Mouse (Mus musculus): Measurements from ENCODE around the gene Flvcr1. TPM values are rescaled to one million over a fixed set of nuclear protein-coding genes. Genes with fewer than 3 reads are reported as not detected.

The Flvcr1 gene
- polyA plus RNA-seq, 1 experiment from 2014 or later = 2.6 TPM

GRCm38 (mm10) chr1:190958821-190959220 lies 67.1 kb downstream of the Flvcr1 start:
- Histone ChIP-seq H3K9me3 (ENCODE audit: low read length) (no peaks in the 10 kb centered on the region), H3K27me3 (ENCODE audit: insufficient read depth, low read length) (no peaks in the 10 kb centered on the region), H3K27ac (ENCODE audit: low read depth) (no peak overlapping the region), H3K4me2 (ENCODE audit: low read depth, low read length) (no peak overlapping the region), H3K9ac (replicated peaks) (no peak overlapping the region), H3K4me3 (ENCODE audit: low read depth, low read length) (no peak overlapping the region), H3K4me1 (ENCODE audit: insufficient read depth) (no peaks in the 10 kb centered on the region), H3K36me3 (replicated peaks; ENCODE audit: insufficient read depth, low read length) (no peaks in the 10 kb centered on the region)
- 61% methylated on average over 5 of the region's 5 CpGs for WGBS (ENCODE audit: insufficient replicate concordance)
- ATAC-seq (no peak), DNase-seq (no peak)
- TF ChIP-seq CTCF (IDR thresholded peaks at IDR 0.05; ENCODE audit: low read depth) = no peak
- no peak for TF ChIP-seq EP300 (IDR thresholded peaks at IDR 0.05; ENCODE audit: low read depth)

Other genes starting within 250 kb of the Flvcr1 start
- gene Rps6kc1, start 114.4 kb downstream of the Flvcr1 start, polyA plus RNA-seq (2015; fragmentation: Nextera tagmentation; extraction: Ambion mirVana) = 2.9 and 3.9 TPM in 2 replicates
- gene Angel2, start 101.0 kb downstream of the Flvcr1 start, polyA plus RNA-seq (2015; fragmentation: Nextera tagmentation; extraction: Ambion mirVana) = 13.3 and 15.8 TPM in 2 replicates
- 0.27 and 0.31 TPM in 2 replicates for gene Vash2, start 46.9 kb downstream of the Flvcr1 start, polyA plus RNA-seq (2015; fragmentation: Nextera tagmentation; extraction: Ambion mirVana)
- 0.49 TPM in 1 of 2 replicates, not detected in the other for gene Spata45, start 10.5 kb upstream of the Flvcr1 start, polyA plus RNA-seq (2015; fragmentation: Nextera tagmentation; extraction: Ambion mirVana)
- 6.0 and 6.5 TPM in 2 replicates for gene Tatdn3, start 36.8 kb upstream of the Flvcr1 start, polyA plus RNA-seq (2015; fragmentation: Nextera tagmentation; extraction: Ambion mirVana)
- gene Nsl1, start 36.9 kb upstream of the Flvcr1 start, polyA plus RNA-seq (2015; fragmentation: Nextera tagmentation; extraction: Ambion mirVana) = 5.2 and 5.7 TPM in 2 replicates
- 1.6 and 2.2 TPM in 2 replicates for gene Batf3, start 71.7 kb upstream of the Flvcr1 start, polyA plus RNA-seq (2015; fragmentation: Nextera tagmentation; extraction: Ambion mirVana)
- not detected in 2 replicates for gene Fam71a, start 138.7 kb upstream of the Flvcr1 start, polyA plus RNA-seq (2015; fragmentation: Nextera tagmentation; extraction: Ambion mirVana)
- 1.00 and 1.3 TPM in 2 replicates for gene Atf3, start 191.9 kb upstream of the Flvcr1 start, polyA plus RNA-seq (2015; fragmentation: Nextera tagmentation; extraction: Ambion mirVana)

Data from liver, postnatal 0 days (tissue).